Mouse (Mus musculus): ENCODE data around the gene Olfr1179.
"Not testable (repeated sequence)": the region's sequence is repeated elsewhere in the genome, so short reads cannot be mapped to it uniquely, and the experiment has no call there.

Gene Olfr1179

DNA sequence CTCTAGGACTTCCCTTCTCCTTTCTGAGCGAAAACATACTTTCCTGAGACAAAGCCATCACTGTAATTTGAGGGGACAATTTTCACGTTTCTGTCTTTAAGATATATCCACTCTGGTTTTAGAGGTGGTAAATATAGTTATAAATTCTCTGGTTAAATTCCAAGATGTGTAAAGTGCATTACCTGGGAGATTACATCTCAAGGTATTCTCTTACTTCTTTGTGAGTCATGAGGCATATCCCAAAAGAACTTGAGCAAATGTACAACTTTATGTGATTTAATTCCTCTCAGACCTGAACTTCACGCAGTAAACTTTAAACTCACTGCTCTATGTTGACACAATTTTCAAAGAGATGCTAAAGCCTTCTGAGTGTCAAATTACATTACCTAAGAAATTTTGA, at the start of gene Olfr1179:
Gene Olfr1179 (minus strand): TSS at position 101 of the 400 bp plus-strand sequence.
- DNase-seq: no peak

DNA sequence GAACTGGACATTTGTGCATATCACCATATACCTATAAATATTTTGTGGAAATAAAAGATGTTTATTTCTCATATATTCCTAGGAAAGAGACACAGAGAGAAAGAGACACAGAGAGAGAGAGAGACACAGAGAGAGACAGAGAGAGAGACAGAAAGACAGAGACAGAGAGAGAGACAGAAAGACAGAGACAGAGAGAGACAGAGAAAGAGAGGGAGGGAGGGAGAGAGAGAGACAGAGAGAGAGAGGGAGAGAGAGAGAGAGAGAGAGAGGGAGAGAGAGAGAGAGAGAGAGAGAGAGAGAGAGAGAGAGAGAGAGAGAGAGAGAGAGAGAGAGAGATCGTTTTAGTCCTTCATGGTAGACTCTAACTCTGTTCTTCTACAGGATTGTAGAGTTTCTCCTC, 48.3 kb upstream of the Olfr1179 start, which contains the start of gene Olfr1183:
Gene Olfr1183 (plus strand): TSS at position 301 of the 400 bp plus-strand sequence.
- not testable (repeated sequence) for DNase-seq

DNA sequence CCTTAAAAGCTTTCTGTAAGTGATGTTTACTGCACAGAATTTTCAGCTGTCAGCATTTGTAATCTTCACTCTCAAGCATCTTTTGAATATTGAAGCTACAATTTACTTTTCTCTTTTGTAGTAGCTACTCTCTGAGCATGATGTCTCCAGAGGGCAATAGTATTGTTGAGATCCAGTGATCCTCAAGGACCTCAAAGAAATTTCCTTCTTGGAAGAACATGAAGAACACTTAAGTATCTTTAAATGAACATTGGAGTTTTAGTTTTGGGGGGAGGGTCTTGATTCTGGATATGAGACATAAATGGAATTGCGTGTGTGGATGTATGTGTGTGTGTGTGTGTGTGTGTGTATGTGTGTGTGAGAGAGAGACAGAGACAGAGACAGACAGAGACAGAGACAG, 42.8 kb upstream of the Olfr1179 start, which contains the start of gene Gm13757:
Gene Gm13757 (minus strand): TSS at position 101 of the 400 bp plus-strand sequence.
- no peak for DNase-seq

DNA sequence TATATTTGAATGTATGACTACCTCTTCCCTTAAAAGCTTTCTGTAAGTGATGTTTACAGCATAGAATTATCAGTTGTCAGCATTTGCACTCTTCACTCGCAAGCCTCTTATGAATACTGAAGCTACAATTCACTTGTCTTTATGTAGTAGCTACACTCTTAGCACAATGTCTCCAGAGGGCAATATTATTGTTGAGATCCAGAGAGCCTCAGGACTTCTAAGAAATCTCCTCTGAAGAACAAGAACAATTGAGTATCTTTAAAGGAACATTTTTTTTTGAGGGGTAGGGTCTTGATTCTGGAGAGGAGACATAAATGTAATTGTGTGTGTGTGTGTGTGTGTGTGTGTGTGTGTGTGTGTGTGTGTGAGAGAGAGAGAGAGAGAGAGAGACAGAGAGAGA, 19.8 kb upstream of the Olfr1179 start, which contains the start of gene Olfr1181:
Gene Olfr1181 (minus strand): TSS at position 101 of the 400 bp plus-strand sequence.
- DNase-seq: no peak

DNA sequence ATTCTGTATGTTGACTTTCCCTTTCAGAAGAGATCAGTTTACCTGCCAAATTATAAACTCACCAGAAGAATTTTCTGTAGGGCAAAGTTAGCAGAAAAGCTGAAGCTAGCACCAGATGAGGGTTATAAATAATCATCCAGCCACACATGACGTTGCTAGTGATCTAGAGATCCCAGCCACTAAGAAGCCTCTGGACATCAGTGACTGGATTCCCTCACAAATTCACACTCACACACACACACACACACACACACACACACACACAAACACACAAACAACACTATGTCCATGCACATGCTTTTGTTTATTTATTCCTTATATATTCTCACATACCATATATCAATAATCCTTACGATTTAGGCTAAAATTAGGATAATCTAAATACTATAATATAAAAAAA, 12.8 kb upstream of the Olfr1179 start, which contains the start of gene Olfr1180:
Gene Olfr1180 (minus strand): TSS at position 101 of the 400 bp plus-strand sequence.
- no peak for DNase-seq

DNA sequence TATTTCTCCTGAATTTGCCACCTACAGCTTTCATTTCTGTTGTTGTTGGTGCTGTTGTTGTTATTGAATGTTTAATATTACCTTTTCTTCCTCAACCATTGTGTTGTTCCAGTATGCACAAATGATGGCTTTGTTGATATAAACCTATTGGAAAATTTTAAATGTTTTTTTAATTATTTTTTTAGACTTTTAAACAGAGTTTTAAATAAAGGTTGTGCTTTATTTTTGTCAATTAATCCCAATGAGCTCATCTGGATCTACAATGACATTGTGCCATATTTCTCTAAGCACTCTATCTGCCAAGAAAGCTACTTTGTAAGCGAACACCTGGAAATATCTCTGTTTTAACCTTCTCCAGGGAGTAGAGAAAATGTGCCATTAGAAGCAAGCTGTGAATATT, 19.5 kb downstream of the Olfr1179 start, which contains the start of gene Olfr1178:
Gene Olfr1178 (plus strand): TSS at position 301 of the 400 bp plus-strand sequence.
- DNase-seq: no peak

DNA sequence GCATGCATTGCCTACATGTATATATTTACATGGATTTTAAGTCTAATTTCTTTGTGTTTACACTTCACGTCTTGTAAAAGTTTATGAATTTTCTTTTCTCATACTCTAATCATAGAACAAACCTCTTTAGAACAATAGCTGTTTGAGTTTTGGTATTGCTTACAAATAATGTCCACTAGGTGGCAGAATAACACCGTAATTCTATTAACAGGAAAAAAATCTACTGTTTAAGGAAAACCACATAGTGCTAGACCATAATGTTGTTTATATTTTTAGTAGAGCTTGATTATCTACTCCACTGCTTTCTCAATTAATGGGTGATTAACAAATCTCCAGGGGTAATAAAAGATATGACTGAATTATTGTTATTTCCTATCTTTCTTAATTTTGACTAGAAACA, 49.9 kb downstream of the Olfr1179 start:
- DNase-seq: no peak
